Mouse (Mus musculus): ENCODE measurements at regions not wholly inside any gene's neighbourhood (a gene's known extent, or its start where the extent isn't known, plus 50 kb on each side); places are given as distances from the start of the nearest gene placed in this dataset.

DNA sequence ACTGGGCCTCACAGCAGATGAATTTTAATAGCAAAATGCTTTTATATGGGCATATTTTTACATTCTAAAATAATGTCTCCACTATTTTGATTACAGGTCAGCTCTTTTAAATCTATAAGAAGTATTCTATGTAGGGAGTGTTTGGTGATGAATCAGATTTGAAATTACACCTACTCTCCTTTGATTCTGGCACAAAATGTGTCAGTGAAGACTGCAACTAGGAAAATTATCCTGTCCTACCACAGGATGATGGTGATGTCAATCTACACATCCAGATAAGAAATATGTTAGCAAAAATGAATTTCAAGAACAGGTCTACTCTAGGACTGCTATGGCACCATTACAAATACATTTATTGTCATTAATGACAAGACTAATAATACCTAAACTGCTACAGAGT lies 60.9 kb upstream of the Acyp2 start:
- TF ChIP-seq CTCF (IDR thresholded peaks at IDR 0.05; ENCODE audit: borderline replicate concordance, insufficient read depth, low read depth, low read length) (no peak), POLR2A (IDR thresholded peaks at IDR 0.05; ENCODE audit: borderline replicate concordance, insufficient read depth, low read length) (no peak)

All from cerebellum, adult 2 months (tissue).